Mouse (Mus musculus) C3H10T1/2 (cell line): Measurements from ENCODE around the gene Nxnl1. TPM values are rescaled to one million over a fixed set of nuclear protein-coding genes. Genes with fewer than 3 reads are reported as not detected.

Experiments
- polyA plus RNA-seq, 2 experiments: library from polyadenylated mRNA; unstranded; fragments of >200 nt; fragmentation: generic; extraction: Trizol; gene quantifications; one replicate each; pipeline ENCODE4 v1.2.1; 2012; ENCODE audit warnings: missing spikeins in 2 of 2

Gene Nxnl1
- under 1 TPM in 1 of 2 experiments, not detected in 1; 0.04 TPM for polyA plus RNA-seq

DNA sequence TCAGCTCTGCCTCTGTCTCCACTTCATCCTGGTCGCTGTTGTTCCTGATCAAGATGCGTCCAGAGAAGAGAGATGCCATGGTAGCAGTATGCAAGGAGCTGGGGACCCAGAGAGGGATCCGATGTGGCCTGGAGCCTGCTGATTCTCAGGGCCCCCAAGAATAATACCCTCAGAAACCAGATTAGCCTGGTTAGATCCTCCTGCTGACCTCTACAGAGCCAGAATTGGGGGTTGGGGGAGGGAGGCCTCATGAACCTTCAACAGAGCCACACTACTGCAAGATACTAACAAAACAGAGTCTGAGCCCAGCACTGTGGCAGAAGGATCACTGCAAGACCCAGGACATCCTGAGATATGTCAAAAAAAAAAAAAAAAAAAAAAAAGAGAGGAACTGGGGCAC, at the start of gene Nxnl1:
Gene Nxnl1, minus strand, starts transcription at position 101 of the 400 bp plus-strand sequence.

DNA sequence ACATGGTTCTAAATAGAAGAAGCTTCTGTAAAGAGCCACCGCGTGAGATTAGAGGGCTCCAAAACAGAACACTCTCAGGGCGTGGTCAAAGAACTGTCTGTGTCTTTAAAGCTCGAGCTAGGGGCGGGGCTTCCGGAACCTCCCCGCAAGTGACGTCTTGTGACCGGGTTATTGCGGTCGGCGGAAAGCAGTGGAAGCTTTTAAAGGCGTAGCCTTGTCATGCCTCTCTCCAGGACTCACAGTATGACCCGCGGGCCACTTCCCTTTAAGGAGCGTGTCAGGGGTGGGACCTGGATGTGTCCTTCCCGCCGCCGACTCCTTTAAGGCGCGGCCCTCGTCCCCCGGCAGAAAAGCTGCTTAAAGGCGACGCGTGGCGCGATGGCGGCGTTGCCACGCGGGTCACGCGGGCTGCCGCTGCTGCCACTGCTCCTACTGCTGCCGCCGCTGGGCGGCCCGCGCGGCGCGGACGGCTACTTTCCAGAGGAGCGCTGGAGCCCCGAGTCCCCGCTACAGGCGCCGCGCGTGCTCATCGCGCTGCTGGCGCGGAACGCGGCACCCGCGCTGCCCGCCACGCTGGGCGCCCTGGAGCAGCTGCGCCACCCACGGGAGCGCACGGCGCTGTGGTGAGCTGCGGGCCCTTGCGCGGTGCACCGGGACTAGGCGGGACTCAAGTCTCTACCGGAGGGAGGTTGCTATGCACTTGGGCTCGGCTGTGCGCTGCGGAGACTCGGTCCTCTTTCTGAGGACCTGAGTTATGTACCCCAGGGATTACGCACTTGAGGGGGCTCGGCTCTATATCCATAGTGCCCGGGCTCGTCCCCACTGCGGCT, 44.6 kb upstream of the Nxnl1 start, which contains the start of gene Colgalt1:
Gene Colgalt1, plus strand, starts transcription at position 177 of the 830 bp plus-strand sequence.

DNA sequence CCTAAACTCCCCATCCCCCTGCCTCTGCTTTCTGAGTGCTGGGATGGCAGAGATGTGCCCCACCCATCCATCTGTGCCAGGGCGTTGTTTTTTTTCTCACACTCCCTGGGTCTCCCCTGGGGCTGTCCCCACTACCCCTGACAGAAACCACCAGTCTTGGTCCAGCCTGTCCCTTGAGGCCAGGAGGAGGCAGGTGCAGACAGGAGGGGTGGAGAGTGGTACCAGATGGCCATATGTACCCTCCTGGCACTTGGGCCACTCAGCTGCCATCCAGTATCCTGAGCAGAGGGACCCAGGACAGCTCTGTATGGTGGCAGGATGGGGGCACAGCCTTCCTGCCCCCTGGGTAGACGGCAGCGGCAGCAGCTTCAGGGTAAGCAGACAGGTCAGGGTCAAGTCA, 31.1 kb upstream of the Nxnl1 start, which contains the start of gene Fam129c:
Gene Fam129c, plus strand, starts transcription at position 198 of the 400 bp plus-strand sequence.

DNA sequence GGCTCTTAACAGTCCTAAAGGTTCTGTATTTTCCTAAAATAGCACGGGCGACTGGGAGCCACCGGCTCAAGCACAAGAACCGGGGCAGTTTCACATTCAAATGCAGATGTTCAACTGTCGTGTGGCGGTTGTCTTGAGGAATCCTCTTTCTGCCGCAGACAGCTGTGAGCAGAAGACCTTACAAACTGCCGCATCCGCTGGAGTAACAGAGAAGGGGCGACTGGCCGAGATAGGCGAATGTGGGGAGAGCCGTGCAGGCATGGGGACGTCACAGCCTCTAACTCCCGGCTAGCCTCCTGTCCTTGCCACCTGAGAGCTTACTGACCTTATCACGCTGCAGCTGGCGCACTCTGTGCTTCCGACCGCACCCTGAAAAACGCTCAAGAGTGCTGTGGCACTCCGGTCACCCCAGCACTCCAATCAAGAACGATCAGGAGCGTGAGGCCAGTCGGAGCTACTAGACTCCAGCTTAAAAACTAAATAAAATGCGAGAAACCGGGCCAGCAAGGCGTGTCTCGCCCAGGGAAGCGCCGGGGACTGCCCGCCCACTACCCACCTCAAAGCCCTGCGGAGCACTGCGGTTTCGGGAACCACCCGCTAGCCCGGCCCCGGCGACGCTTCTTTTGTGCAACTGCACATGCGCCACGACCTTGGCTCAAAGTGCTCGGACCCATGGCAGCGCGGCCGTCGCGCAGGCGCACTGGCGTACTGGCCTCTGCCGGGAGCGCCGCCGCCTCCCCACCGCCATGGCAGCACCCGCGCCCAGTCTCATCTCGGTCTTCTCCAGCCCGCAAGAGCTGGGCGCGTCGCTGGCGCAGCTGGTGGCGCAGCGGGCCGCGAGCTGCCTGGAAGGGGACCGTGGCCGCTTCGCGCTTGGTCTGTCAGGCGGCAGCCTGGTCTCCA, 25.3 kb upstream of the Nxnl1 start, which contains the start of gene Pgls:
Gene Pgls, plus strand, starts transcription at position 706 of the 903 bp plus-strand sequence.

DNA sequence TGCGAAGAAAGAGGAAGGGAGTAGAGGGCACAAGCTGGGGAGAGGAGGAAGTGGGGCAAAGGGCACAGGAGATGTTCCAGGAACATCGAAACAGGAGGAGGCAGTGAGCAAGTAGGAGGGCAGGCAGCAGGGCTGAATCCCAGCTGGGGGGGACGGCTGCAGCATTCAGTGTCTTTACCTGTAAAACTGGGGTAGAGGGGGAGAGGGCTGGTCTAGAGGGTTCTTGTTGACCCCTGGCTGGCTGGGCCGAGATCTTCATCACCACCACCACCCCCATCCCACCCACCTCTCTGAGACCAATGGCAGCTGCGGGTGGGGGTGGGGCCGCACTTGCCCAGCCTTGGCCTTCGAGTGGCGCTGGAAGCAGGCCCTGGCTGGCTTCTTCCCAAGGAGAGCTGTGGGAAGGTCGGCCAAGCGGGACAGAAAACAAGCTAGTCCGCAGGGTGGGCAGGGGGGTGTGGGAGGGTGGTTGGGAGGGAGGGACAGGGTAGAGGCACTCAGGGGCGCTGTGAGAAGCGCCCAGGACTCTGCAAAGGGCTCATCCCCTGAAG, 2.1 kb upstream of the Nxnl1 start, which contains the start of gene Slc27a1:
Gene Slc27a1, plus strand, starts transcription at position 496 of the 551 bp plus-strand sequence.

DNA sequence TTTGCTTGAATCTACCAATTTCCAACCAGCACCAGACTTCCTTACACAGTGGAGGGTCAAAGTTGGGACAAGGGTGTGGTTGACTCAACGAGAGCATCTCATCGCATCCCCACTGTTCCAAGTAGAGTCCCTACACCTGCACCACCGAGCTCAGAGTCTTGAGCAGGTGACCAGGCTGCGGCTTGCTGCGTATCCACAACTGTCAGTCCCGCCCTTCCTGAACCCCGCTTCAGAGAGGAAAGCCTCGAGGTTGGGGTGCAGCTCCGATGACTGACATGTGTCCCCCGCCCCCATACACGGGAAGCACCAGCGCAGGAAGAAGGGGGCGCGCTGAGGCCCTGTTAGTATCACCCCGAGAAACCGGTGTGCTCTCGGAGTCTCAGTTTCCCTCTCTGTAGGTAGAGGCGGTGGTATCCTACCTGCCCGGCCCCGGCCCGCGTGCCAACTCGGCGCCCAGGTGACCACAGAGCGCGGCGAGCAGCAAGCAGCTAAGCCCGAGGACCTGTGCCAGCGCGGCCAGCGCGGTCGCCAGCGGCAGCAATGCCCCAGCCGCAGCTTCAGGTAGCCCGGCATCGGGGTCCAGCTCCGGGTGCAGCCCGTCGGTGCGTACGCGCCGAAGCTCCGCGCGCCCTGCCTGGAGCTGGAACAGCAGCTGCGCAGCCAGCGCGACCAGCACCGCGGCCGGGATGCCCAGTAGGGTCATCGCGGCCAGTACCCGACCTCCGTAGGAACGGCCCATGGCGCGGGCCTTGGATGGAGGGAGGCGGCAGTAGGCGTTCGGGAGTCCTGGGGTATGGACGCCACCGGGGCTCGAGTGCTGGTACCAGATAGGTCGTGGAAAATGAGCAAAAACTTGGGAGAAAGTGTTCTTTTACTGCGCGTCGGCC, 8.1 kb downstream of the Nxnl1 start, which contains the start of gene Tmem221:
Gene Tmem221, minus strand, starts transcription at position 801 of the 887 bp plus-strand sequence.

DNA sequence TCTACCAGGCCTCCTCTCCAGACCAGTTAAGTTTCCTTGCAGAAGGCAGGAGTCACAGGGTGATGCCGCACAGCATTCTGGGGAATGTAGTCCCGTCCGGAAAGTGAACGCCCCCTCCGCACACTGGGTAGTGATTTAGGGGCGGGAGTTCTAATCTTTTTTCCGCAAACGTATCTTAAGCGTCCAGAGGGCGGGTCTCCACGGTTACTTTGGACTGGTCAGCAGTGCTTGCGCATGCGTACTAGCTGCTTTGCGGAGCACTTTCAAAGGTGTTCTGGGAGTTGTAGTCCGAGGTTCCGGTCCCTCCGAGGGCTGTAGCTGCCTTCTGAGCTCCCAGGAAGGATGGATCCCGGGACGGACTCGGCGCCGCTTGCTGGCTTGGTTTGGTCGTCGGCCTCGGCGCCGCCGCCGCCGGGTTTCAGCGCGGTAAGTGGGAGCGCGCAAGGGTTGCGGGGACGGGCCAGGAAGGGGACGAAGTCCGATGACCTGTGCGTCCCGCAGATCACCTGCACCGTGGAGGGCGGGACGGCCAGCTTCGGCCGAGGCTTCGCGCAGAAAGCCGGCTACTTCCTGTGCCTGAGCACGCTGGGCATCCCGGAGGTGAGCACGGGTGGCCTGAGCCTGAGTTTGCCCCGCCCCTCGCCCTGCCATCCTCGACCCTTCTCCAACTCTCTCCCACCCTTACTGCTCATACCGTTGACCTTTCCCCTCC, 23.6 kb downstream of the Nxnl1 start, which contains the start of gene Mvb12a:
Gene Mvb12a, plus strand, starts transcription at position 291 of the 712 bp plus-strand sequence.

DNA sequence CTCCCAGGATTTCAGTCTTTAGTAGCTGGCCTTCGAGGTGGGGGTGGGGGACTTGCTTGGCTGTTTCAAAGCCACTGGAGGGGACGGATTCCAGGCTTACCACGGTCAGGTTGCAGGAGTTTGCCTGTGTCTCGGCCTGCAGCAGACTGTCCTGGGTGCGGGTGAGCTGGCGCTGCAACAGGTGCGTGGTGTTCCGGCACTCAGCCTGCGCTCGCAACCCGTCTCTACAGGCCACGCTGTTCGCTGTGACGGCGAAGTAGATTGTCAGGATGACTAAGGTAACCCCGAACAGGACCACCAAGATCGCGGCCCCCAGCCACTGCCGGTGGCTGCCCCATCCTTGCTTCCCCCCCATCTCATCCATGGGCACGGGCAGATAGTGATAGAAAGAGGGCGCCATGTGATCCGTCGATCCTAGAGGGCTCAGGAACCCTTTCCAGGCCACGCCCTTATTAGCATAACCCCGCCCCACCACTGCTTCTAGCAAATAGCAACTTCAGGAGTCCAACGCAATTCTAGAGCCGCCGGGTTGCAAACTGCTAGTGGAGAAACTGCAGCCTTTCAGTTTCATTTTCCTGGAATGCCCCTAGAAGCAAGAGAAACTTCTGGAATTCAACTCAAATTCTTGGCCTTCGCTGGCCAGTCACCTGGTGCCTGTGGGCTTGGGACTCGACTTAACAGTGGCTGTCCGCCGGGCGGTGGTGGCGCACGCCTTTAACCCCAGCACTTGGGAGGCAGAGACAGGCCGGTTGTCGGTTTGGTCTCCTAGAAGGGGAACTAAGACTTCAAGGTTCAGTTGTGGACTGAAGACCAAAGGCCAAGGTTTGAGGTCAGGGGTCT, 29.2 kb downstream of the Nxnl1 start, which contains the start of gene Bst2:
Gene Bst2, minus strand, starts transcription at position 429 of the 840 bp plus-strand sequence.

DNA sequence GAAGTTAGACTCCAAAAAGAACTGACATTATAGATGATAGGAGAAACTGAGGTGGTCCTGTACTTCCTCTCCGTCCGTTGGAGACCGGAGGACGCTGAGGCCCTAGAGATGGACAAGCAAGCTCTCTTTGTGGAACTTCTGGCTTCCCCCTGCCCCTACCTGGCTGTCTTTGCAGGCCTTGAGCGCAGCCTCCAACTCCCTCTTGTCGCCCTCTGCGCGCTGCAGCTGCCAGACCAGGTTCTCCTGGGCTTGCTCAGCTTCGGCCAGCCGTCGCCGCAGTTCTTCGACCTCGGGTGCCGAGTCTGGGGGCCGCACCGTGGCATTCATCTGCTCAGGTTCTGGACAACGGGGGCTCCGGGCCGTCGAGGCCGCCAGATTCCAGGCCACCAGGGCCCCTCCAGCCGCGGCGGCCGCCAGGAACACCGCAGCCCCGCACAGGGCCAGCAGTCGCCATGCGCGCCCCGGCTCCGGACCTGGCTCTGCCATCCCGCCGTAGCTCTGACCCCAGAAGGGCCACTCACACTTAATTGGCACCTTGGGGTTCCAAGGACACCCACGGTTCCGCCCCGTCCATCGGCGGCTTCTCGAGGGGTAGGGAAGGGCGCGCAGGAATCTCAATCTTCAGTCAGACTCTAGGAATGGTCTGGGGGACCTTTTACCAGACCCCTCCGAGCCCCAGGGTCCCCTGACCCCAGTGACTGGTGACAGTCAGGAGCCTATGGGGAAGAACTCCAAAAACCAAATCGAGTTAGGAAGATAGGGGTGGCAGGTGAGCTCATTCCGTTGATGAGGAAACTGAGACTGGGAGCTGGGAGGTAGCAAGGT, 41.0 kb downstream of the Nxnl1 start, which contains the start of gene Ccdc194:
Gene Ccdc194, minus strand, starts transcription at position 486 of the 825 bp plus-strand sequence.

DNA sequence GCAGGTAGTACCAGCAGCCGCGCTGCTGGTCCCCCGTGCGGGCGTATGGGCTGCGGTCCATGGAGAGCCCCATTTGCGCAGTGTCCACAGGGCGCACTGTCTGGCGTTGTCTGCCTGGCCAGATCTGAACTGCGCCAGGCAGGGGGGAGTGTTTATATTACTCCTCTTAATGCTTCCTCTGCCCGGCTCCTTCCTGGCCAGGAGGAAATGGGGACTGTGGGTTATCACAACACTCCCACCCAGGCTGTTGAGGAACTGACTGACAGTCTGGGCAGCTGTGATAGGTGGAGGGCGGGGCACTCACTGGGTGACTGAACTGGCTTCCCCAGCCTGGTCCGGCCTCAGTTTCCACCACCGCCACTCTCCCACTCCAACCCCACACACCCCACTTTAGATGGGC, 54.8 kb downstream of the Nxnl1 start, which contains the start of gene Plvap:
Gene Plvap, minus strand, starts transcription at position 109 of the 400 bp plus-strand sequence.

Other genes with a start within 250 kb of the Nxnl1 start
- 100 to 1,000 TPM; 189 to 219 TPM for gene Use1, start 199.8 kb downstream of the Nxnl1 start, polyA plus RNA-seq
- gene Ocel1, start 195.3 kb downstream of the Nxnl1 start, polyA plus RNA-seq: 10 to 100 TPM; 22.1 to 26.8 TPM
- 10 to 100 TPM; 49.2 to 58.0 TPM for gene Nr2f6, start 184.6 kb downstream of the Nxnl1 start, polyA plus RNA-seq
- gene Ushbp1, start 170.8 kb downstream of the Nxnl1 start, polyA plus RNA-seq: under 1 TPM in 1 of 2 experiments, not detected in 1; 0.08 TPM
- 100 to 1,000 TPM; 111 to 146 TPM for gene Babam1, start 169.7 kb downstream of the Nxnl1 start, polyA plus RNA-seq
- gene Ankle1, start 160.6 kb downstream of the Nxnl1 start, polyA plus RNA-seq: 10 to 100 TPM in 1 of 2 experiments, 1 to 10 TPM in 1; 5.8 to 17.1 TPM
- gene Abhd8, start 102.9 kb downstream of the Nxnl1 start, polyA plus RNA-seq: 100 to 1,000 TPM in 1 of 2 experiments, 10 to 100 TPM in 1; 62.4 to 135 TPM
- 100 to 1,000 TPM in 1 of 2 experiments, 10 to 100 TPM in 1; 85.2 to 111 TPM for gene Mrpl34, start 101.6 kb downstream of the Nxnl1 start, polyA plus RNA-seq
- gene Dda1, start 97.4 kb downstream of the Nxnl1 start, polyA plus RNA-seq: 10 to 100 TPM; 60.9 to 90.0 TPM
- 10 to 100 TPM in 1 of 2 experiments, 1 to 10 TPM in 1; 4.6 to 25.7 TPM for gene Ano8, start 80.6 kb downstream of the Nxnl1 start, polyA plus RNA-seq
- 10 to 100 TPM; 16.4 to 24.2 TPM for gene Gtpbp3, start 78.5 kb downstream of the Nxnl1 start, polyA plus RNA-seq
- gene Plvap, start 54.8 kb downstream of the Nxnl1 start, polyA plus RNA-seq: 1 to 10 TPM in 1 of 2 experiments, under 1 TPM in 1; 0.33 to 1.3 TPM
- under 1 TPM; 0.01 to 0.32 TPM for gene Ccdc194, start 40.9 kb downstream of the Nxnl1 start, polyA plus RNA-seq
- gene Bst2, start 29.1 kb downstream of the Nxnl1 start, polyA plus RNA-seq: 10 to 100 TPM; 11.1 to 98.6 TPM
- 100 to 1,000 TPM; 101 to 142 TPM for gene Mvb12a, start 23.7 kb downstream of the Nxnl1 start, polyA plus RNA-seq
- gene Tmem221, start 7.7 kb downstream of the Nxnl1 start, polyA plus RNA-seq: not detected
- 10 to 100 TPM; 10.5 to 16.2 TPM for gene Slc27a1, start 2.3 kb upstream of the Nxnl1 start, polyA plus RNA-seq
- gene Pgls, start 25.6 kb upstream of the Nxnl1 start, polyA plus RNA-seq: 100 to 1,000 TPM; 229 to 539 TPM
- 1 to 10 TPM in 1 of 2 experiments, under 1 TPM in 1; 0.47 to 4.4 TPM for gene Fam129c, start 31.0 kb upstream of the Nxnl1 start, polyA plus RNA-seq
- gene Colgalt1, start 44.4 kb upstream of the Nxnl1 start, polyA plus RNA-seq: 10 to 100 TPM; 23.2 to 50.3 TPM
- under 1 TPM; 0.51 to 0.96 TPM for gene Unc13a, start 105.2 kb upstream of the Nxnl1 start, polyA plus RNA-seq
- gene Jak3, start 109.7 kb upstream of the Nxnl1 start, polyA plus RNA-seq: 1 to 10 TPM; 1.3 to 4.2 TPM
- 1 to 10 TPM in 1 of 2 experiments, under 1 TPM in 1; 0.28 to 2.8 TPM for gene Insl3, start 122.6 kb upstream of the Nxnl1 start, polyA plus RNA-seq
- gene B3gnt3, start 135.2 kb upstream of the Nxnl1 start, polyA plus RNA-seq: not detected
- under 1 TPM in 1 of 2 experiments, not detected in 1; 0.01 TPM for gene Fcho1, start 159.1 kb upstream of the Nxnl1 start, polyA plus RNA-seq